Mouse (Mus musculus) CH12.LX (cell line): ENCODE results near the gene Gm5129.

Experiments
- BHLHE40 ChIP-seq: IDR thresholded peaks from 2 replicates; pipeline ENCODE4 v1.6.1; 2011; ENCODE audit warnings: mild to moderate bottlenecking, low read depth, low read length, improper control_type of control experiment
- CTCF ChIP-seq, 2 experiments: IDR thresholded peaks in 1 of 2; conservative IDR thresholded peaks in 1 of 2; 2 replicates each; pipeline ENCODE4 v1.5.1; 2011 to 2012; ENCODE audit warnings: low read depth in 2 of 2, low read length in 2 of 2, improper control_type of control experiment in 1 of 2, inconsistent platforms in 1 of 2, mild to moderate bottlenecking in 1 of 2, moderate library complexity in 1 of 2
- ETS1 ChIP-seq: conservative IDR thresholded peaks from 2 replicates; pipeline ENCODE4 v1.6.1; 2012; ENCODE audit warnings: low read depth, mild to moderate bottlenecking, inconsistent platforms, low read length, improper control_type of control experiment, moderate library complexity
- MAX ChIP-seq: IDR thresholded peaks from 2 replicates; pipeline ENCODE4 v1.6.1; 2011; ENCODE audit warnings: low read length, improper control_type of control experiment
- MXI1 ChIP-seq: IDR thresholded peaks from 2 replicates; pipeline ENCODE4 v1.6.1; 2011; ENCODE audit warnings: mild to moderate bottlenecking, low read depth, low read length, improper control_type of control experiment
- NRF1 ChIP-seq: IDR thresholded peaks from 2 replicates; pipeline ENCODE4 v1.6.1; 2014; ENCODE audit warnings: low read depth, mild to moderate bottlenecking, inconsistent platforms, low read length, improper control_type of control experiment, moderate library complexity
- POLR2A ChIP-seq: IDR thresholded peaks from 2 replicates; pipeline ENCODE4 v1.6.1; 2011; ENCODE audit warnings: low read depth, mild to moderate bottlenecking, improper control_type of control experiment, low read length
- RCOR1 ChIP-seq: conservative IDR thresholded peaks from 2 replicates; pipeline ENCODE4 v1.6.1; 2012; ENCODE audit warnings: low read depth, mild to moderate bottlenecking, inconsistent platforms, low read length, improper control_type of control experiment

- TF ChIP-seq BHLHE40: no peak
- TF ChIP-seq NRF1: no peak
- TF ChIP-seq CTCF (conservative IDR thresholded peaks at IDR 0.05 in 1 of 2, IDR thresholded peaks at IDR 0.05 in 1 of 2; ENCODE audit: low read depth in 2 of 2, low read length in 2 of 2): no peak
- TF ChIP-seq RCOR1: no peak
- no peak for TF ChIP-seq POLR2A
- TF ChIP-seq ETS1: no peak
- TF ChIP-seq MAX: no peak
- TF ChIP-seq MXI1: no peak
Observed at GRCm38 (mm10) chr5:29734831-29735510, 765 bp downstream of the Gm5129 start.
